Mouse (Mus musculus) myocyte (in vitro differentiated cells): Measurements from ENCODE around the gene Clasp1.

ENCODE experiments used
- MAX ChIP-seq: IDR thresholded peaks from one replicate; pipeline ENCODE4 v1.6.1; 2011; ENCODE audit warnings: low read depth, mild to moderate bottlenecking, control low read depth
- MYOG ChIP-seq, 3 experiments: IDR thresholded peaks; one replicate each; pipeline ENCODE4 v1.6.1; 2011; ENCODE audit warnings: control low read depth in 2 of 3, low read depth in 2 of 3, mild to moderate bottlenecking in 2 of 3; ENCODE audit not compliant: insufficient read length in 2 of 3, control insufficient read depth in 1 of 3, insufficient read depth in 1 of 3
- POLR2A ChIP-seq: IDR thresholded peaks from one replicate; pipeline ENCODE4 v1.6.1; 2011; ENCODE audit warnings: low read depth, mild to moderate bottlenecking, control low read depth, moderate library complexity; ENCODE audit not compliant: insufficient read length
- POLR2AphosphoS2 ChIP-seq: IDR thresholded peaks from one replicate; pipeline ENCODE4 v1.6.1; 2011; ENCODE audit warnings: low read depth, control low read depth; ENCODE audit not compliant: insufficient read length
- TCF3 ChIP-seq: IDR thresholded peaks from one replicate; pipeline ENCODE4 v1.6.1; 2011; ENCODE audit warnings: low read depth, control low read depth; ENCODE audit not compliant: insufficient read length

GRCm38 (mm10) chr1:118597475-118598213 is 208.8 kb downstream of the Clasp1 start:
- TF ChIP-seq POLR2A, result no peak
- TF ChIP-seq TCF3, result no peak
- TF ChIP-seq POLR2AphosphoS2, result no peak
- TF ChIP-seq MAX, result no peak
- no peak for TF ChIP-seq MYOG (IDR thresholded peaks at IDR 0.05; ENCODE audit: control insufficient read depth in 1 of 3, insufficient read depth in 1 of 3, insufficient read length in 2 of 3, low read depth in 2 of 3)
